Mouse (Mus musculus): ENCODE data around the gene Ilk. TPM values are rescaled to one million over a fixed set of nuclear protein-coding genes. Genes with fewer than 3 reads are reported as not detected.

Gene Ilk
- 10 to 100 TPM; 79.7 to 88.1 TPM for total RNA-seq (2021)

GRCm38 (mm10) chr7:105736264-105736901 lies at the start of gene Ilk:
Ilk (plus strand) TSS chr7:105736592.
- DNase-seq (ENCODE audit: extremely low spot score in 1 of 2, low spot score in 1 of 2) = peak; percentile 82 to 86

- no peak for DNase-seq (ENCODE audit: extremely low spot score in 1 of 2, low spot score in 1 of 2)
Observed at GRCm38 (mm10) chr7:105690875-105691274, 45.5 kb upstream of the Ilk start.

GRCm38 (mm10) chr7:105703184-105703583 lies 33.2 kb upstream of the Ilk start:
- no peak for DNase-seq (ENCODE audit: extremely low spot score in 1 of 2, low spot score in 1 of 2)

GRCm38 (mm10) chr7:105703816-105704215 lies 32.6 kb upstream of the Ilk start:
- DNase-seq (ENCODE audit: extremely low spot score in 1 of 2, low spot score in 1 of 2) = no peak

- DNase-seq (ENCODE audit: extremely low spot score in 1 of 2, low spot score in 1 of 2) = no peak
Observed at GRCm38 (mm10) chr7:105708733-105709132, 27.7 kb upstream of the Ilk start.

GRCm38 (mm10) chr7:105715366-105715765 lies 21.0 kb upstream of the Ilk start:
- DNase-seq (ENCODE audit: extremely low spot score in 1 of 2, low spot score in 1 of 2) = no peak

GRCm38 (mm10) chr7:105721916-105722315 lies 14.5 kb upstream of the Ilk start:
- no peak for DNase-seq (ENCODE audit: extremely low spot score in 1 of 2, low spot score in 1 of 2)

GRCm38 (mm10) chr7:105726144-105726979 lies 10.0 kb upstream of the Ilk start:
- DNase-seq (ENCODE audit: extremely low spot score in 1 of 2, low spot score in 1 of 2) = no peak

- no peak for DNase-seq (ENCODE audit: extremely low spot score in 1 of 2, low spot score in 1 of 2)
Observed at GRCm38 (mm10) chr7:105726980-105727325, 9.4 kb upstream of the Ilk start.

- no peak for DNase-seq (ENCODE audit: extremely low spot score in 1 of 2, low spot score in 1 of 2)
Observed at GRCm38 (mm10) chr7:105728701-105729428, 7.5 kb upstream of the Ilk start.

- peak in 1 of 2 experiments; percentile 1 for DNase-seq (ENCODE audit: extremely low spot score in 1 of 2, low spot score in 1 of 2)
Observed at GRCm38 (mm10) chr7:105733836-105734235, 2.6 kb upstream of the Ilk start.

- no peak for DNase-seq (ENCODE audit: extremely low spot score in 1 of 2, low spot score in 1 of 2)
Observed at GRCm38 (mm10) chr7:105734826-105735225, 1.6 kb upstream of the Ilk start.

GRCm38 (mm10) chr7:105735464-105735863 lies 928 bp upstream of the Ilk start:
- DNase-seq (ENCODE audit: extremely low spot score in 1 of 2, low spot score in 1 of 2) = peak in 1 of 2 experiments; percentile 0

GRCm38 (mm10) chr7:105736911-105737521 lies 624 bp downstream of the Ilk start, which contains the start of gene Rrp8:
Rrp8 (minus strand) TSS chr7:105737385.
- DNase-seq (ENCODE audit: extremely low spot score in 1 of 2, low spot score in 1 of 2) = peak in 1 of 2 experiments; percentile 38

GRCm38 (mm10) chr7:105737648-105738047 lies 1.3 kb downstream of the Ilk start:
- DNase-seq (ENCODE audit: extremely low spot score in 1 of 2, low spot score in 1 of 2) = no peak

GRCm38 (mm10) chr7:105738286-105738685 lies 1.9 kb downstream of the Ilk start:
- DNase-seq (ENCODE audit: extremely low spot score in 1 of 2, low spot score in 1 of 2) = no peak

- DNase-seq (ENCODE audit: extremely low spot score in 1 of 2, low spot score in 1 of 2) = no peak
Observed at GRCm38 (mm10) chr7:105738948-105739347, 2.6 kb downstream of the Ilk start.

GRCm38 (mm10) chr7:105740089-105740795 lies 3.9 kb downstream of the Ilk start:
- peak in 1 of 2 experiments; percentile 2 for DNase-seq (ENCODE audit: extremely low spot score in 1 of 2, low spot score in 1 of 2)

- peak in 1 of 2 experiments; percentile 3 for DNase-seq (ENCODE audit: extremely low spot score in 1 of 2, low spot score in 1 of 2)
Observed at GRCm38 (mm10) chr7:105740851-105741250, 4.5 kb downstream of the Ilk start.

- DNase-seq (ENCODE audit: extremely low spot score in 1 of 2, low spot score in 1 of 2) = no peak
Observed at GRCm38 (mm10) chr7:105741978-105742377, 5.6 kb downstream of the Ilk start.
